Mouse (Mus musculus) kidney, adult 11 months (tissue): ENCODE measurements around the gene Rasgrp1.
A peak's percentile ranks its signal among the peaks of the same experiment; 100 is the strongest.

Experiments used
- DNase-seq: peaks from one replicate; pipeline ENCODE4 v3.0.0; 2022

Rasgrp1 gene

DNA sequence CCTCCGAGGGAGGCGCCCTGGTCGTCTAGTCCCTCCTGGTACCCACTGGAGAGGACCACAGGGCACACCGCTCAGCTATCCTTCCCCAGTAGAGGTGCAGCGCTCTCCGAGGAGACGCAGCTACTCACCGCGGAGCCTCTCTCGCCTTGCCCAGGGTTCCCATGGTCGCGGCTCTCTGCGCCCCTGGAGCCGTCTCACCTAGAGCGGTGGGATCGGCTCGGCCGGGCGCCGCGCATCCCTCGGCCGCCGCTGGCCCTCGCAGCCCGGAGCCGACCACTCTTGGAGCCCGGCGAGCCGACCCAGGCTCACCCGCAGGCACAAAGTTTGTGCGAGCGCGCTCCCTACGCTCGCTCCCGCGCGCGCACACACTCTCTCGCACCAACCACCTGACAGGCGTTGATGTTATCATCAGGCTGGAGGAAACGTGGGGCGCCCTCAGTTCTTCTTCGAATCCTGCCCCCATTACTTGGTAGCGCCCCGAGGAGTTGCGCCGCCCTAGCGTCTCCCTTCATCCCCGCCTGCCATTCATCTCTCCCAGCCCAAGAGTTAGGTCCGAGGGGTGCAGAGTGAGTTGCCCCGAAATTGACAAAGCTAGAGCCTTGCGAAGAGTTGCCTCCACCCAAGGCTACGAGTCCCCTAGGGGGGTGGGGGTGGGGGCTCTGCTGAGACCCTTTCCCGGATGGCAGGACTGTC is at the start of gene Rasgrp1:
Gene Rasgrp1, minus strand, starts transcription at position 455 of the 693 bp plus-strand sequence.
- DNase-seq = peak; percentile 22

- DNase-seq = no peak
Measured at GRCm38 (mm10) chr2:117389925-117390892, 47.4 kb upstream of the Rasgrp1 start.

GRCm38 (mm10) chr2:117389460-117389859 is 46.7 kb upstream of the Rasgrp1 start:
- no peak for DNase-seq

DNA sequence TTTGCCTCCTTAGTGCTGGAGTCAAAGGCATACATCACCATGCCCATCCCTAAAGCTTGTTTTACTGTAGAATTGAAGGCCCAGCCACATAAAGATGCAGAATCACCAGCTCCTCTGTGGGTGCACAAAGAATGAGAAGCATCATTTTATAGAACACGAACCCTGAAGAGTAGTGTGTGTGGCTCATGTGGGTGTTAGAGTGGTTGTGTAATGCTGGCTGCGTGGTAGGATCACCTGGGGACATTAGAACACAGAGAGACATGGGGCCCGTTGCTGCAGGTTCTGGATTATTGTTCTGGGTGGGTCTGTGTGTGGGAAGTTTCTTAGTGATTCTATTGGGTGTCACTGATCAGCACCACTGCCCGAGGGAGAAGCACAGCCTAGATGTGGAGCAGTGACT is 45.3 kb upstream of the Rasgrp1 start:
- no peak for DNase-seq

- DNase-seq = no peak
Measured at GRCm38 (mm10) chr2:117386981-117387705, 44.3 kb upstream of the Rasgrp1 start.

DNA sequence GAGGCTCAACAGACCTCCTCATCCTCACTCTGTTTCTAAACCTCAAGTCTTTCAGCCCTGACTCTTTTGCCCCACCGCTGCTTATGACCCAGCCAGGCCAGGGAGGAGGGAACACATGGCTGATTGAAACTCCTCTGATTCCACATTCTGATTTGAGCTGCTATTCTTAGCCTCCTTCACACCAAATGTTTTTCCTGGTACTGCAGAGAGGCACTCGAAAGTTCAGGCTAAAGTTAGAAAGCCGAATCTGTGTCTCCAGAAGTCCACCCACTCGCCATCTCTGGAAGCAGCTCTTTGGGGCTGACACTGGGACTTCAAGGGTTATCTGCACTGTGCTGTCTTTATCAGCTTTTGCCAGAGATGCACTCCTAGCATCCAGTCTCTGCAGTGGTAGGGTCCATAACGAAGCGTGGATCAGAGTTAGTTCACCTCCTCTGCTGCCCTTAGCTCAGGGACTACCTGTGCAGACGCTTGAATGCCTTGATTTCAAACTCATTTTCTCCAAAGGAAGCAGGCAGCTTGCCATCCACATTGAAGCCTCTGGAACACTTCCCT is 43.3 kb upstream of the Rasgrp1 start:
- DNase-seq = no peak

DNA sequence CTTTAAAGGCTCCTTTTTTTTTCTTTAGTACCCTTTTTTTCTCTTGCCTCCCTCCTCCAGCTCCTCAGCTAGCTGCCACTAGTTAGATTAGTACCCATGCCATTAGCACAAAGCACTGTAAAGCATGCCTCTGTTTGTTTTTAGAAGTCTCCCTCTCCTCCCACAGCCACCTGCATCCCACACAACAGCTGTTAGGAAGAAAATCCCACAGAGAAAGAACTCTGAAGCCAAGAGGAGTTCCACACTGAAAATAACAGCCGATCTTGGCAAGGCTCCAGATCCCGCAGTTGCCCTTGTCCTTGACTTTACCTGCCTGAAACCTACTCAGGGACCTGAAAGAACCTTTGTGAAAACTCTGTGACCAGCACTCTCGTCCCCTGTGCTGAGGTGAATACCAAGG is 38.5 kb upstream of the Rasgrp1 start:
- peak; percentile 40 for DNase-seq

GRCm38 (mm10) chr2:117374293-117374830 is 31.6 kb upstream of the Rasgrp1 start:
- DNase-seq = no peak

DNA sequence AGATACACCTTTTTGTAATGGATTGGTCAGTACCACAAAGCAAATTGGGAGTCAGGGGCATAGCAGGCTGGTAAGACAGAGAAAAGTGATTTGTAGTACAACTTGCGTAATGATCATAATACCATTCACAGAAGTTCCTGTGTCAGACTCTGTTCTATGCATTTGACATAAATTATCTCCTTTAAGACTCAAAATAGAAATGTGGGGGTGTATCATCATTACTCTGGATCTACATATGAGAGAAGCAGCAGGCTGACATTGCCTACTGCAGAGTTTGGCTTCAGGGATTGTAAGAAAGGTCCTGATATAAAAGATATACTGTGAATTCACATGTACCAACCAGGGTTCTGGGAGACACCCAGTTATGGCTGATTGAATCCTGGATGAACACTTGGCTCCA is 28.9 kb upstream of the Rasgrp1 start:
- no peak for DNase-seq

DNA sequence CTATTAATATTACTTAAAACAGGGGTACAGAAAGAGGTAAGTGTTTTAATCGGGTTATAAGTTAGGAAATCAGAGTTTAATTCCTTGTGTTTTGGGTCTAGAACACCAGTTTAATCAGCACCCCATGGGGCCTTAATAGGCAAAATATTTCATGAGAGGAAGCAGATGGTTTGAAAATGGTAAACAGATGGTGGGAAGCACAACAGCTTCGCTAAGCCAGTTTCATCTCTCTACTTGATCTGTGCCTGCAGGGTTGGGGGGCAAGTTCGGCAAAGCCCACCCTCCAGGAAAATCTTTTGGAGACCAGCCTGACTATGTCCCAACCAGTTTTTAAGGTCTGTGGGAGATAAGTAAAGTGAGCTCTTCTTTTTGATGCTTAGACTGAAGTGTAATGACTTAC is 23.7 kb upstream of the Rasgrp1 start:
- no peak for DNase-seq

DNA sequence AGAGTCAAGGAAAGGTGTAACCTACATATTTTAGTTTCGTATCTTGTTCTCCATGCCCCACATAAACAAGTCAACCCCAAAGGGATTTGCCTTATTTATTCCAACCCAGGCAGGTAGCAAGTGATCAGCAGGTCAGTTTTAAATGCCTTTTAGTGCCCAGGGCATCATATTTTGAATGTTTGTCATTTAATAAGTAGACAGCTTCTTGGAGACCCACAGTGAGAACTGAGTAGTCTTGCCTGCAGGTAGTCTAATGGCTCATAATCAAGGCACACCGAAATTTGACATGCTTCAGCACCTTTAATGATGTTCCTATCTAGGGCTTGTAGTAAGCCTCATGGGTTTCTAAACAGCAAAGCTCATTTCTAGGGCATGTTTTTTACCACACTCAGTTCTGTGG is 21.3 kb upstream of the Rasgrp1 start:
- peak; percentile 53 for DNase-seq

DNA sequence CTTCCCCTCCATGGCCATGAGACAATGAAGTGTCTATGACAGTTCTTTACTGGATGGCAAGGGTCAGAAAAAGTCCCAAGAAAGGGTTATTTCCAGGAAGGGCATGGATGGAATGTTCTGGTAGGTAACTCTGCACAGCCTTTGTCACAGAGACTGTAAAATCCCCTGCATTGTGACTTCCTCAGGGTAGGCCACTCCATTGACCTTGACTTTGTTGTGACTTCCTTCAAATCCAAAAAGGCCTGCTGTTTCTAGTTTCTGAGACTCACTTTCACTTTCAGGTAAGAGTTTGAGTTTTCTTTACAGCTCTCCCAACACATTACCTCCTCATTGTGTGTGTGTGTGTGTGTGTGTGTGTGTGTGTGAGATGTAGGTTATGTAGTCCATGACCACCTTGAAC is 15.1 kb upstream of the Rasgrp1 start:
- DNase-seq = no peak

GRCm38 (mm10) chr2:117352305-117353123 is 9.7 kb upstream of the Rasgrp1 start:
- DNase-seq = no peak

GRCm38 (mm10) chr2:117350138-117350537 is 7.3 kb upstream of the Rasgrp1 start:
- no peak for DNase-seq

DNA sequence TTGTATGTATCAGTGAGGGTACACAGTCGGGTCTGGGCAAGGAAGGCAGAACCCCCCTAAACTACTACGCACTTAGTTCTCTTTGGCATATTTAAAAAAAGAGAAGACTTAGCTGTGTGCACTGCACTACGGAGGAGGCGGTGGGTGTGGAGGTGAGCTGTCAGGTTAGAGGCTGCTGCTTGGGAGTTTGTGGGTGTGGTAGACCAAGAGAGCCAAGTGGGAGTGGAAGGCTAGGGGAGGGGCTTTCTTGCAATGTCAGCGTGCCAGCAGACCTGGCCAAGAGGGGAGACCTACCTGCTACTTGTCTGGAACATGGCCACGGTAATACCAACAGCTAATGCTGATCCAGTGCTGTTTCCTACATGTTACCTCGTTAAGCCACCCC is 431 bp upstream of the Rasgrp1 start:
- DNase-seq = peak; percentile 52

DNA sequence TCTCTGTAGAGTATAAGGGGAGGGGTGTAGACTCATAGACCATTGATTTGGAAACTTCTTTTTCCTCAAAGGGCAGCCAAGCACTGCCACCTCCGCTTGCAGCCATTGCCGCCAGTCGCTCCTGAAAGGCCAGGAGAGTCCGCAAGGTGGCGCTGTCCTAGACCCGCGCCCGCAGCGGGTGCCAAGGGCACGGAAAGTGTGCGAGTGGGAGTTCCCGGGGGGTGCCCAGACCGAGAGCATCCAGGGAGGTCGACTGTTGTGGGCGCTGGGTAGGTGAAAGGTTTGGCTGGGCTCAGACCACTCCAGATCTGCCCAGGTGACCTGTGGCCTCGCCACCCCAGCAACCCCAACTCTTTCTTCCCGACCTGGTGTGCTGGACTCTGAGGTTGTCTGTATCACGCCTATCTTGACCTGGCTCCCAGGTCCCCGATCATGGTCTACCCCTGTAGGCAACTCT is 683 bp downstream of the Rasgrp1 start:
- peak; percentile 48 for DNase-seq

DNA sequence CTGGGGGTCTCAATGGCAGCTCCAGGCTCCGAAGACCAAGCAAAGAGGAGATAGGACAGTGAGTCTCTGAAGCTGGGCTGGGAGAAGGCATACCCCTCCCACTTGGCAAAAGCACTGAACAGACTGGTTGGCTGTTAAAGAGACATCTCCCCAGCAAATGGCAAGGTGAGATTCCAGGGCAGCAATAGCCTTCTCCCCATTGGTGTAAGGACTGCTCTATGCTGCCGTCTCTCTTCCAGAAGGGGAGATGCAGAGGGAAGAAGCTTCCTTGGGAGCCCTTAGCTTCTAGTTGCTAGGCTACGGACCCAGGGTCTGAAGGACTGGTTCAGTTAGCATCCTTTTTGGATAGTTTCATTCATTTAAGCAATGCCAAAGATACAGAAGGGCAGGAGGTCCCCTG is 4.3 kb downstream of the Rasgrp1 start:
- no peak for DNase-seq

GRCm38 (mm10) chr2:117337902-117338301 is 4.9 kb downstream of the Rasgrp1 start:
- DNase-seq = no peak

DNA sequence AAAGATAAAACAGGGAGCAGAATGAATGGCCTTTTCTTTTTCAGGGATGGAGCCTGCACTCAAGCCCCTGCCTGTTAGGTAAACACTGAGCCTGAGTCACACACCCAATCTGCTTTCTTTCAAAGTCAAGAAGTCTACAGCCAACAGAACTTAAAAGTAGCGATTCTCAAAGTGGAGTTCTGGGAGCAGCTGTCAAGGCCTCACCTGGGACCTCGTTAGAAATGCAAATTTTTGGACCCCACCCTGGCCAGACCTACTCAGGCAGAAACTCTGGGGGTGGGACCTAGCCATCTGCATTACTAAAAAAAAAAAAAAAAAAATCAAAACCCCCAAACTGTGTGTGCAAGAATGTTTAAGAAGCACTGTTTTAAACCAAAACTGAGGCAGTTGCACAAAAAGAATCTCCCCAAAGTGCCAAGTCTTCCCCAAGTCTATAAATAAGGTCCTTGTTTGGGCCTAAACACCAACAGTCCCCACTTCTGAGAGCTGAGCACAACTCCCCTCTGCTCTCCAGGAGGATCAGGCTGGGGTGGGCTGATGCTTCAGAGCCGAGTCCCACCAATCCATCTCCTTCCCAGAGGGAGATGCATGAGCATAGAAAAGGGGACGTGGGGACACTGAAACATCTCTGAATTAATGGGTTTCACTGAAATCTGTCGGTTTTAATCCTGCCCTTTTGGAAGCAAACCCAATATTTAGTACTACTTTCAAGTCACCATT is 5.7 kb downstream of the Rasgrp1 start:
- DNase-seq = no peak

DNA sequence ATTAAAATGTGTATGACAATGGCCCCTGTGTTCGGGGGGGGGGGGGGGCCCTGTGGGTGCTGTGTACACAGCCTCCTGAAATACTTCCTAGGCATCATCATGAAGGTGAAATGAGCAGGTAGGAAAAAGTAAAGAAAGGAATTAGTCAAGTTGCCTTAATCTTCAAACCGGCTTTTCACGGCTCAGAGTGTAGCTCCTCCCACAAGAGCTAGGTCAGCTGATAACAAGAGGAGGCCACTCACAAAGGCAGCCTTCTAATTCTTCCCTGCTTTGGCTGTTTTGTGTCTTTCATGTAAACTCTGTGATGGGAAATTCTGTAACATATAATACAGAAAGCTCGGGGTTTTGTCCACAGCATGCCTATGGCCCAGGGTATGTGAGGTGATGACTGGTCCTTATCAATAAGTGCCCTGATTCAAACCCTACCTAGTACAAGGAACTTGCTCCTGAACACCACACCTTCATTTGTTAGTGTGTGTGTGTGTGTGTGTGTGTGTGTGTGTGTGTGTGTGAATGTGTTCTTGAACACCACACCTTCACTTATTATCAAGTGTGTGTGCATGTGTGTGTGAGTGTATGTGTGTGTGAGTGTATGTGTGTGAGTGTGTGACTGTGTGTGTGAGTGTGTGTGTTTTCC is 7.1 kb downstream of the Rasgrp1 start:
- no peak for DNase-seq

- DNase-seq = no peak
Measured at GRCm38 (mm10) chr2:117331634-117332033, 11.2 kb downstream of the Rasgrp1 start.
